Mouse (Mus musculus): ENCODE measurements around the gene Dvl3.
"Not testable (repeated sequence)": the region's sequence is repeated elsewhere in the genome, so short reads cannot be mapped to it uniquely, and the experiment has no call there.

Gene Dvl3

DNA sequence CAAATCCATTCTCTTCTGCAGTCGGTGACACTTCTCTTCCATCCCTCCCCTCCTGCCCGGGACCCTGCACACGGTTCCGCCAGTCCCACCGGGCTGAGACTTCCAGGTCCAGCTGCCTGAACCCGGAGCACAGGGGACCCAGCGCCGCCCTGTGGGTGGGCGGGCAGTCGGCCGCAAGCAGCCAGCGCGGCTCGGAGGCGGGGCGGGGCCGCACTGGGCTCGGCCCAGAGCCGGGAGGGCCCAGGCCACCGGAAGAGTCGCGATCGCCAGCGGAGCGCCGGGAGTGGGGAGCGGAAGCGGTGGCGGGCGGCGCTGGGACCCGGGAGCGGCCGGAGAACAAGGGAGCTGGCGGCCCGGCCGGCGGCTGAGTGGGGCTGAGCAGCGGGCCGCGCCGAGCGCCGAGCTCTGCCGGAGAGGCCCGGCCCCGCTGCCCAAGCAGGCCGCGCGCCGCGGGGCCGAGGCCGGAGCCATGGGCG lies at the start of gene Dvl3:
Gene Dvl3 (plus strand): TSS at position 257 of the 476 bp plus-strand sequence.
- DNase-seq (ENCODE audit: low read depth, low spot score) = peak; percentile 74

DNA sequence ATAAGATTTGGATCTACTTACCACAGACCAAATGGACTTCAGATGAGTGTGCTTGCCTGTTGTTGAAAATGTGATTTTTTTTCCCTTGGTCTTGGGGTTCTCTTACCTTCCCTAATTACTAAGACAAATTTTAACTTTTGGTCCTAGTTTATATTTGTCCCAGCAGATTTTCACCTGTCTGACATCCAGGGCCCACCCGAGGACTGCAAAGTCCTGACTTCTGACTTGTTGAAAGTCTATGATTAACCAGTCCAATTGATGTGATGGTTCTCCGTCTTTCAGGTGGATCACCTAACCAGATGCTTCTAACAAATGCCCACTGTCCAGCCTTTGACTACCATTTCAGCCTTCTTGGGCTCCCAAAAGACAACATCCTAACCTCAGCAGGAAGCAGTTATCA lies 45.8 kb upstream of the Dvl3 start:
- no peak for DNase-seq (ENCODE audit: low read depth, low spot score)

DNA sequence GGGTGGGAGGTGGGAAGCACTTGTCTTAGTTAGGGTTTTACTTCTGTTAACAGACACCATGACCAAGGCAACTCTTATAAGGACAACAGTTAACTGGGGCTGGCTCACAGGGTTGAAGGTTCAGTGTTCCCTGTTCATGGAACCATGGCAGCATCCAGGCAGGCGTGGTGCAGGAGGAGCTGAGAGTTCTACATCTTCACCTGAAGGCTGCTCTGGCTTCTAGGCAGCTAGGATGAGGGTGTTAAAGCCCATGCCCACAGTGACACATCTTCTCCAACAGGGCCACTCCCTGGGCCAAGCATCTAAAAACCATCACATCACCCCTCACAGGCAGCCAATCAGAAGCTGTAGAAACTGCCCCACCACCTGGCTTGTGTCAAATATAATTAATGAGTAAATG lies 45.1 kb upstream of the Dvl3 start:
- no peak for DNase-seq (ENCODE audit: low read depth, low spot score)

DNA sequence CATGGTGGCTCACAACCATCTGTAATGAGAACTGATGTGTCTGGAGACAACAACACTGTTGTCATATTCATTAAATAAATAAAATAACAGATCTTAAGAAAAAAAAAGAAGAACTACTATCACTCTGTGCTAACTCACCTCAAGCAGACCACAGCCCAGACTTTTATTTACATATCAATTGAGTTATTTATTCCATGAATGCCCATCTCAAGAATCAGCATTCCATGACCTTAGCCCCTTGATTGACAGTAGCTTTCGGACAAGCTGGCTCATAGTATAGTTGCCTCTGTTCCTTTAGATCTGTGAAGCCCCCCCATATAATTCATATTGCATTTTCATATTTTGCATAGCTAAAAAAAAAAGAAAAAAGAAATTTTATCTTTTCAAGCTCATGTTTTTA lies 43.0 kb upstream of the Dvl3 start:
- no peak for DNase-seq (ENCODE audit: low read depth, low spot score)

DNA sequence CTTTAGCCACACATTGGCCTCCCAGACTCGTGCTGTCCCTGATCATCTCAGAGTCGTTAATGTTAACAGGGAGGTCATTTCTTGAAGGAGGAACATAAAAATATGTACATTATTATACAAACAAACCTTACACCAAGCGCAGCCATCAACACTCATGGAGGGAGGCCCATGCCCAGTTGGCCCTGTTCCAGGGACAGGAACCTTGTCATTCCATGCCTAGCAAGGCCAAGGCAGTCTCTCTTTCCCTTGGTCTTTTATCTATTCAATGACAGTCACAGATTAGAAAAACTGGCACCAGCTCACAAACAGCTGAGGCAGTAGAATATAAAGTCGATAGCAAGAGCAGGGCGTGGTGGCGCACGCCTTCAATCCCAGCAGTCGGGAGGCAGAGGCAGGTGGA lies 42.6 kb upstream of the Dvl3 start:
- DNase-seq (ENCODE audit: low read depth, low spot score) = no peak

DNA sequence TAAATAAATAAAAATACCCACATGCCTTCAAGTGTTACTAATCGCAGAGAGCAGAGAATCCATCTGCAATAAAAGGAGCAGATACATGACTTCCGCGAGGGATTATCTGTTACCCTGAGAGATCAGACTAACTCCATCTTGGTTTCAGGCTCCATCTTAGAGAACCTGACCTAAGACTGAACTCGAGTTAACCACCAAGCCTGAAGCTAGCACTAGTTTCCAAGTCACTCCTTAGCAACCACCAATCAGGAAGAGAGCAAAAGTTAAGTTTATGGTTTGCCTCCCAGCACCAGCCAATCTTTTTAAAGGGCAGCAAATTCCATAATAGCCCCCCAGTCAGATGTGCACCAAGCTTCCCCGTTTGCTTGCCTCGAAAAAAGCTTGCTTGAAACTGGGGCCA lies 42.0 kb upstream of the Dvl3 start:
- DNase-seq (ENCODE audit: low read depth, low spot score) = no peak

DNA sequence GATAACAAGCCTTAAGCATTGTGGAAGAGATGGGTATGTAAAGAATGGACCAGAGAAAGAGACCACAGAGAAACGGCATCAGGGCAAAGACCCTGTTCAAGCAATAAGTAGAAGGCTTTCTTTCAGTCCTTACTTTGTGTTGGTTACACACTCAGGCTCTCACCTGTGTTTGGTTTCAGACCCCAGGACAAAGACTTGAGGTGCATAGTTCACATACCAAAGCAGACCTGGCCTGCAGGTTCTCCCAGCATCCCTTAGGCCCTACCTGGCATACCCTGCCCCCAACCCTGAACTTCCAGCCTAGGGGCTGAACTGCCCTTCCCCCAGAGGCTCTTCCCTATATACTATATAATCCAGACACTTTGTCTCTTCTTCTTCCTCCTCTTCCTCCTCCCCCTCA lies 41.4 kb upstream of the Dvl3 start:
- no peak for DNase-seq (ENCODE audit: low read depth, low spot score)

DNA sequence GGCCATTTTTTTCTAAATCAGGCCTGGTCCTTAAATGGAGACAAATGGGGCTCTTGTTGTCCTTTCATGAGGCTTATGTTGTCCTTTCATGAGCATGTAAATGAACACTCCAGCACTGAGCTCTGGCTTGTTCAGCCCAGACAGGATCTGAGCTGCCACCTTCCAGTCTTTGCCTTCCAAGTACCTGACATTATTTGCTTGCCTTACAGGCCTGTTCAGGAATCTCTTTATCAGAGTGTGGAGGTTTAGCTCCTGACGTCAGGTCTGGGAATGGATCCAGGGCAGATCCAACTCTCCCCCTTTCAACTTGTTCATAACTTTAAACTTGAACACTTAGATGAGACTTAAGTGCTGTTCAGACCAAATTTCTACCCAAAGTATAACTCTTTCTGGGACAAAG lies 39.9 kb upstream of the Dvl3 start:
- DNase-seq (ENCODE audit: low read depth, low spot score) = no peak

DNA sequence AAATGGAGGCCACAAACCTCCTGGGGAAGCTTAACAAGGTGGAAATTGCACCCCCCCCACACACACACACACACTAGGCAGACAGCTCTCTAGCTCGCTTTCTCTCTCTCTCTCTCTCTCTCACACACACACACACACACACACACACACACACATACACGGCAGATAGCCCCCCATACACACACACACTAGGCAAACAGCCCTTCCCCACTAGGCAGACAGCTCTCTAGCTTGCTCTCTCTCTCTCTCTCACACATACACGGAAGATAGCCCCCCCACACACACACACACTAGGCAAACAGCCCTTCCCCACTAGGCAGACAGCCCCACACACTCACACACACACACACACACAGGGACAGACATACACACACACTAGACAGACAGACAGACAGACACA lies 39.5 kb upstream of the Dvl3 start:
- no peak for DNase-seq (ENCODE audit: low read depth, low spot score)

DNA sequence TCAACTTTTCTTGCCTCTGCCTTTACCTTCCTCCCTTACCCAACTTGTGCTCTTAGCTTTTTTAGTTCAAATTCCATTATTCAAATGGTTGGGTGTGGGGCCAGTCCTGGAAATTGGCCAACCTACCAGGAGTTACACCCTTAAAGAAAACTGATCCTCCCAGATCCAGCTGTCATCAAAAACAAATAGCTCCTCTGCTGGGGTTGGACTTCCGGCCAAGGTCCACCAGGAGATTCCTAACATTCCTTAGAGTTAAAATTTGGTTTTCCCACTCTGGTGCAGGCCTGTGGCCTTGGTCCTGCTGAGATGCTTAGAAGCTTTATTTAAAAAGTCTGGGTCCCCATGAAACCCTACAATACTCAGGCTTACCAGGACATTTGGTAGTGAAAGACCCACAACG lies 38.3 kb upstream of the Dvl3 start:
- no peak for DNase-seq (ENCODE audit: low read depth, low spot score)

DNA sequence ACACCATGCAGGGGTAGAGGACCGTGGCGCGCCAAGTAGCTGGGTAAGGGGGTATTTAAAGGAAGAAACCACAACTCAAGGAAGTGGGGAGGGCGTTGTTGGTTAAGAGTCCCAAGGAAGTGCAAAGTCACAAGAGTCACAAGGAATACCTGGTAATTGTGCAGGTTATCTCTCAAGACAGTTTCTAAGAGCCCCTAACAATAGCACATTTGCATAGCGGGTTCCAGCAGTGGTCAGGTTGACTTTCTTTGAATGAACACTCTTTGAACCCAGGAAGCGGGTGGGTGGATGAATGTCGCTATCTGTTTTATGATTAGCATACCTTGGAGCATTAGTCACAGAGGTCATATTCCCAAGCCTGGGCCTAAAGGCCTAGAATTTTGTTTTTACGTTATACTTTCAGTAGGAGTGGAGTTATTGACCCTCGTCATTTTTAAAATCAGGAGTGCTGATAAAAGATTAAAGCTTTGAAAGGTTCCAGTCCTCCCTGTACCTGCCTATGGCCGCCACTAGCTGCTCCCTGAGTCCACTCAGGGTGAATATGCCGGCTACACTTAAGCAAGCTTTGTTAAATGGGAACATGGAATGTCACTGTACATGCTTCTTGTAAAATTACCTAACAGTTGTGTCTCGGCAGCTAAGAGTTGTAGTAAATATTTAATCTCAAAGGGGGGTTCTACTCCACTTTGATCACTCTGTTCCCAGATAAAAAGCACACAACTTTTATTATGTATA lies 37.6 kb upstream of the Dvl3 start:
- not testable (repeated sequence) for DNase-seq (ENCODE audit: low read depth, low spot score)

DNA sequence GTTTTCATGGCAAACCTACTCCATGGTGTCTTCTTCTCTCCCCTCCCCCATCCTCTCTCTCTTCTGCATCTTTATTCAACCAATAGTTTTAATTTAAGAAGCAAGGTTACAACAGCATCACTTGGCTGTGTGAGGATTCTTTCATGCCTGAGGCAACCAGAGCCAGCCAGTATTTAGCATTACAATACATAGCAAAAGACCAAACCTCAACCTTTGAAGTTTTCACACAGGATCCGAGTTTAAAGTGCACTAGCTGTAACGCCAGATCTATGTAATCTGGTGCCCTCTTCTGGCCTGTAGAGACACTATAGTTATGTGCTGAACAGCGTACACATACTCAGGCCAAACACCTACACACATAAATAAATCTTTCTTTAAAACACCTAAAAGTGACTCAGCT lies 36.7 kb upstream of the Dvl3 start:
- DNase-seq (ENCODE audit: low read depth, low spot score) = no peak

DNA sequence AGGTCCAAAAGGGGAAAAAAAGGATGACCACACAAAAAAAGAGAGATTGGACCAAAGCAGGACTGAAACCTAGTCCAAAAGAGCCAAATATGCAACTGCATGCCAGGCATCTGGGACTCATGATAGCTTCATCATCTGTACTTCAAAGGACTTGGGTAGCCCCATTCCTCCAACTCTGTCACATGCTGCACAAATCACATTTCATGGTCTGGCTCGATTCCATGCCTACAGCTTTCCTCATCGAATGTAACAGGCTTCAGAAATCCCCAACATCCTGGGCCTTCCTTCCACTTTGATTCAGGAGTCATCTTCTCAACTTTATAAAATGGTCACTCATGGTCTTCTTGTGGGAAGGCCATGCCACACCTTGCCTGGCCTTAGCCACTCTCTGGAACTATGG lies 35.0 kb upstream of the Dvl3 start:
- no peak for DNase-seq (ENCODE audit: low read depth, low spot score)

DNA sequence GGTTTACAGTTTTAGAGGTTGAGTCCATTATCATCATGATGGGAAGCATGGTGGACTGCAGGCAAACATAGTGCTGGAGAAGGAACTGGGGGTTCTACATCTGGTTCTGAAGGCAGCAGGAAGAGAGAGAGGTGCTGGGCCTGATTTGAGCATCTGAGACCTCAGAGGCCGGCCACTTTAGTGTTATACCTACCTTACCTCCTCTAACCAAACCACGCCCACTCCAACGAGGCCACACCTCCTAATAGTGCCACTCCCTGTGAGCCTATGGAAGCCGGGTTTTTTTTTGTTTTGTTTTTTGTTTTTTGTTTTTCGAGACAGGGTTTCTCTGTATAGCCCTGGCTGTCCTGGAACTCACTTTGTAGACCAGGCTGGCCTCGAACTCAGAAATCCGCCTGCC lies 33.1 kb upstream of the Dvl3 start:
- DNase-seq (ENCODE audit: low read depth, low spot score) = not testable (repeated sequence)

DNA sequence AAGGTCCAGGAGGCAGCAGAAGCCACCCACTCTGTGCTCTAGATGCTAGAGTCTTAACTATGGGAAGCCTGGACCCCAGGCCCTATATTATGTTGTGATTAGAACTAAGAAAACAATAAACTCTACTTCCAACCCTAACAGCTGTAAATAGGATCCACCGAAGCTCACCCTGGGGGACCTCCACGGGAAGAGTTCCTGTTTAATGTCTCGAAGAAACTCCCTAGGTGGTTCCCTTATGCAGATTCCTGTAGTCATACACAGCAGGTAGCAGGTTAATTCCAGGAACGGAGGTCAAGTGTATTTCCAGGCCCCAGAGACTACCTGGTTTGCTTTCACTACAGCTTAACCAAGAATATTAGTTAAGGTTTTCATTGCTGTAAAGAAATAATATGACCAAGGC lies 31.7 kb upstream of the Dvl3 start:
- DNase-seq (ENCODE audit: low read depth, low spot score) = no peak

DNA sequence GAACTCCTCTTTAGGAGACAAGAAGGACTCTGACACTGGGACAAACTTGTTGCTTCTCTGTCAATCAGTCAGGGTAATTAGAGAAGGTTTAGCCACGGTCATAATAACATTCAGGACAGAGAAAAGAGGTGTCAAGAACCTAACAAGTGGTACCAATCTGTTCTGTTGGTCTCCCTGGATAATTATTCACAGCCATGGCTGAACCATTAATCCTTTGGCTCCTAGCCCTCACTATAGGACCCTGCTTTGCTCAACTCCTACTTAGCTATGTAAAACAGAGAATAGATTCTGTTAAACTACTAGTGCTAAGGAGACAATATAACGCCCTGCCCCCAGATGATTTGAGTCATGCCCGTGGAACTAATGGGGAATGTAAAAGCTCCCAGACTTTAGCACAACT lies 30.7 kb upstream of the Dvl3 start:
- DNase-seq (ENCODE audit: low read depth, low spot score) = no peak

DNA sequence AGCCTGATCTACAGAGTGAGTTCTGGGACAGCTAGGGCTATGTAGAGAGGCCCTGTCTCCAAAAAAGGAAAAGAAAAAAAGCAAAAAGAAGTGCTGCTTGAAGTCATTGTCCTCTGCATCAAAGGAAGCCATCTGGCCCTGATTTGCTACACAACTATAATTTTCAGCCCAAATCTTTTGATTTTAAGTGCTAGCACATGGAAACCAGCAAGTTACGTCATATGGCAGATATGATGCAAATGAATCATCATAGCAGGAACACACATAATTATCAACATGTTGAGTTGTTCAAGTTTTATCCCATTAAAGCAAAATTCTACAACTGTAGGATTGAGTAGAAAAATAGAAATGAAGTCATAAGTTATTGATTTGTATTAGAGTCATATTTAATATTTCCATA lies 28.6 kb upstream of the Dvl3 start:
- no peak for DNase-seq (ENCODE audit: low read depth, low spot score)

DNA sequence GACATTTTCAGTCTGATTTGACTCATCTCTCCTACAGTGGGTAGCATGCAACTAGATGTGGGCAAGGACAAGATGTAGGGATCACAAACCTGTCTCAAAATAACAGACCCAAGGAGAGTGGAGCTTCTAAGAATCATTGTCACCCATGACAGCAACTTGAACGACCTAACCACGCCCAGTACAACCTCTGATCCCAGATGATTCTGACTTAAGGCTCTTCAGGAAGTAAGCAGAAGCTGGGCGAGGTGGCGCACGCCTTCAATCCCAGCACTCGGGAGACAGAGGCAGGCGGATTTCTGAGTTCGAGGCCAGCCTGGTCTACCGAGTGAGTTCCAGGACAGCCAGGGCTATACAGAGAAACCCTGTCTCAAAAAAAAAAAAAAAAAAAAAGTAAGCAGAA lies 28.0 kb upstream of the Dvl3 start:
- not testable (repeated sequence) for DNase-seq (ENCODE audit: low read depth, low spot score)

DNA sequence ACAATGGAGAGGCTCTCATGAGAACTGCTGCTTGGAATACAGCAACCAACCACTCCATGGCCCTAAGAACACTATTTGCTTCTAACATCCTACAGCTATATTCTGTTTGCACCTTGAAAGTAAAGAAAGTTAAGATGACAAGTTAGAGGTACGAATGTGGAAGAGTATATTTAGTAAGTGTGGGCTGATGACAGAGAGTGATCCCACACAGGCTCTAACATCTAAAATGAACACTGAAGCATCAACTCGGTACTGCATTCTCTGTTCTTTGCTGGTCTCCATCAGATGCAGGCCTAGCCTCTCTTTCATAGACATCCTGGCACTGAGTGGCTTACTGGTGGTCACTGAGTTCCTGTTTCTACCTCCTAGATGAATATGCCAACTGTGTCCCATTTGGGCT lies 27.5 kb upstream of the Dvl3 start:
- DNase-seq (ENCODE audit: low read depth, low spot score) = no peak

DNA sequence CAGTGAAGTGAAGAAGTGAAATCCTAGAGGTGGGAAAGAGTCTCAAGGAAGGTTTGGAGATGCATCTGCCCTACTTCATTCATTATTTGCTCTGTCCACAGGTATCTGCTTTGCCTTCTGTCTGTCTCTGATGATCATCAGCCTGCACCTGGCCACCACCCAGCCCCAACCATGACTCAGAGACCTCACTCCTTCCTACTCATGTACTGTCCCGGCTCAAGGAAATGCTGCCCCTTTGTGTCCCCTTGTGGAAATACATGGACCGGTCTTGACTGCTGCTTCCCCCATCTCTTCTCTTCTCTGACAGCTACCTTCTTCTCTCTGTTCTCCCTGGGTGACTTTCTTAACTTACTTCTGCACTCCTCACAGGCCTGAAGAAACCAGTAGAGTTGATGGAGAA lies 26.2 kb upstream of the Dvl3 start:
- no peak for DNase-seq (ENCODE audit: low read depth, low spot score)

DNA sequence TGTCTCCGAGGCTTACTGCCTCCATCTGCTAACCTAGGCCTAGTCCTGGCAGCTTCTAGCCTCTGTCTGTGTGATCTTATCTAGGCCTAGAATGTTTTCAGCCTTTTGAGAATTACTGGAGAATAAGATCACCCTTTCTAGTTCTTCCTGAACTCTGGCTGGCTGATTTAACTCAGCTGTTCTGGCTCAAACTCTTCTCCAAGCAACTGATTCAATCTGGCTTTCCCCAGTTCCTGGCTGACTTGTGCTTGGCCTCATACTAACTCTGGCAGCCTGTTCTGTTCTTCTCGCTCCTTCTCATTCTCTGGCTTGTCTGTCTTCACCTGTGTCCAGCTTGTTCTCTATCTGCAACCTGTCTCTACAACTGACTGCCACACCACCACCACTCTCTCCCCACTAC lies 25.5 kb upstream of the Dvl3 start:
- no peak for DNase-seq (ENCODE audit: low read depth, low spot score)

DNA sequence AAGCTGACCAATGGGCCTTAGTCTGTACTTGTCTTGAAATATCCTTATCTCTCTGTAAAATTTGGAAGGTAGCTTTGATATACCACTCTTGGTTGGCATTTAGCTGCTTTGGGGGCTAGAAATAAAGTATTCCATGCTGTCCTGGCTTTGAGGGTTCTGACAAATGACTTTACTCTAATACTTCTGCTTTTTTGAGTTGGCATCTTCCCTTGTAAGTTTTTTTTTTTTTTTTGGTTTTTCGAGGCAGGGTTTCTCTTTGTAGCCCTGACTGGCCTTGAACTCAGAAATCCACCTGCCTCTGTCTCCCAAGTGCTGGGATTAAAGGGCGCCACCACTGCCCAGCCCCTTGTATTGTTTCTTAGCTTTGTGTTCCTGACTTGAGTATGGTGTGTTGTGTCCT lies 23.3 kb upstream of the Dvl3 start:
- no peak for DNase-seq (ENCODE audit: low read depth, low spot score)

DNA sequence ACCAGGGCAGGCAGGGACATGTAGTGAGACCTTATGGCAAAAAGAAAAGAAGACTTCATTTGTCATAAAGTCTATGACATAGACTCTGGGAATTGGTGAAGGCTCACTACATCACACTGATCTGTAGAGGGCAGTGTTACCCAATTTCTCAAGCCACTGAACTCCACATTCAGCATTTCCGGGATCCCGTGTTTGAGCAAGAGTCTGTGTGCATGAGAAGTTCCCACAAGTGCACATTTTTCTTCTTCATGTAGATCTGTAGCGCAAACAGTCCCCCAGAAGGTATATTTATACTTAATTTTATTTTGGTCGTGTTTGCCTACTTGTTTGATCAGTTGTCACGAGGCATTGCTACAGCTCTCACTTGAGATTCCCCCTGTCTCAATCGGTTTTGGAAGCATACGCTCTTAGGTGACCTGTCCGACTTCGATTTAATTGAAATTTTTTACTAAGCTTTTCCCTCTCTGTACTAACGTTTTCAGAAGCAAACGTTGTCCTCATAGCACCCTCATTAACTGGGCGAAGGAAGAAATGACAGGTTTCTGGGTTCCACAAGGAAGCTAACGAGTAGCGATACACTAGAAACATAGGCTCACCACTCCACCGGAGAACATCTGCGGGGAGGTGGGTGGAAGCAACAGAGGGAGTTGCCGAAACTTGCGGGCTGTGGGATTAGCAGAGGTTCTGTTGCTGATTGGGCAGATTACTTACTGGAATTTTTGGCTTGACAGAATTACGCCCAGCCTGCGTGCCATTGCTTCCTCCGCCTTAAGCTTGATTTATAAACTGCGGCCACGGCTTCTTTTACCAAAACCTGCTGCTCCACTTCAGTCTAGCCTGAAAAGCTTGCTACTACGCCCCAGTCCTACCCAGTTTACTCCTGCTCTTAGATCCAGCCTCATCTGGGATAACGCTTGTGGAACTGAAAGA lies 19.8 kb upstream of the Dvl3 start:
- DNase-seq (ENCODE audit: low read depth, low spot score) = peak; percentile 40
